Mouse (Mus musculus) fat pad, adult 2 months (tissue): Measurements from ENCODE around the gene Scrg1.
A peak's percentile ranks its signal among the peaks of the same experiment; 100 is the strongest.
"Not testable (repeated sequence)": the region's sequence is repeated elsewhere in the genome, so short reads cannot be mapped to it uniquely, and the experiment has no call there.

Experiments used
- DNase-seq: peaks from one replicate; pipeline ENCODE4 v3.0.0-alpha.2; 2011; ENCODE audit warnings: low read depth, low spot score; ENCODE audit errors: extremely low read depth

Scrg1 gene

DNA sequence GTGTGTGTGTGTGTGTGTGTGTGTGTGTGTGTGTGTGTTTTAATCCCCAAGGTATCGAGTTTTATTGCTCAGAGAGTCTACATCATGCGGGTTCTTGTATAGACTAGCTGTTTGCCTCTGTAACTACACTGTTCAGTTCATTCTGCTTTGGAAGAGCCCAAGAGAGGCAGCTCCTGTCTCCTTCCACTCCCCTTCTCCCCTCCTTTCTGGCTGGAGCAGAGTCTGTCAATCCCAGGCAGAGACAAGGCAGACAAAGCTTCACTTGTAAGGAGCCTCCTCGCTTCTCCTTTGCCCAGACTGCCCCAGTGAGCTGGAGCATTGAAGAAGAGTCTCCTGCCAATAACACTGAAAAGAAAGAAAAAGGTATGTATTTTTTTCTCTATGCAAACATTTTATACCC lies at the start of gene Scrg1:
TSS of gene Scrg1 (plus strand) at position 159 of the 400 bp plus-strand sequence.
- DNase-seq: no peak

DNA sequence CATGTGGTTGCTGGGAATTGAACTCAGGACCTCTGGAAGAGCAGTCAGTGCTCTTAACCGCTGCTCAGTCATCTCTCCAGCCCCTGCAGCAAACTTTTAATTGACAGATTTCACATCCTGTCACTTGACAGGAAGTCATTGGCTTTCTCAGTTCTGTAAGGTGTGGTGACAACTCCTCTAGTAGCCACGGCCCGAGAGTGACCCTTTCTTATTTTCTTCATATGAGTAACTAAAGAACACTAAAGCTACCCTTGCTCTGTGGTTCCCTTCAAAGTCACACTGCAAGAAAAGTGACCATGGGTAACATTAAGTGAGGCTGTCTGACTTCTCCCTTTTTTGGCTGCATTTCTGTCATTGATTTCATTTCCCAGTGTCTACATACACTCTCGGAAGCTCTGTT lies 49.4 kb upstream of the Scrg1 start:
- DNase-seq: no peak

DNA sequence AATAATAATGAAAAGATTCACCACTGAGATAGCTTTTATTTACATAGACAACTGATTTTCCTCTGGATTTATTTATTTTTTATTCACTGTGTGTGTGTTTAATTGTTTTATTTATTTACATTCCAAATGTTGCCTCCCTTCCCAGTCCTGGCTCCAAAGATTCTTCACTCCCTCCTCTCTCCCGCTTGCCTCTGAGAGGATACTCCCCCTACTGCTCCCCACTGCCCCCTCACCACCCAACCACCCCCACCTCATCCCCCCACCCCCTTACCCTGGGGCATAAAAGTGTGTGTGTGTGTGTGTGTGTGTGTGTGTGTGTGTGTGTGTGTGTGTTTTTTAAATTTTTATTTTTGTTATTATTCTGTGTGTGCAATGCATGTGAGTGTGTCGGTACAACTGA lies 46.4 kb upstream of the Scrg1 start:
- no peak for DNase-seq

DNA sequence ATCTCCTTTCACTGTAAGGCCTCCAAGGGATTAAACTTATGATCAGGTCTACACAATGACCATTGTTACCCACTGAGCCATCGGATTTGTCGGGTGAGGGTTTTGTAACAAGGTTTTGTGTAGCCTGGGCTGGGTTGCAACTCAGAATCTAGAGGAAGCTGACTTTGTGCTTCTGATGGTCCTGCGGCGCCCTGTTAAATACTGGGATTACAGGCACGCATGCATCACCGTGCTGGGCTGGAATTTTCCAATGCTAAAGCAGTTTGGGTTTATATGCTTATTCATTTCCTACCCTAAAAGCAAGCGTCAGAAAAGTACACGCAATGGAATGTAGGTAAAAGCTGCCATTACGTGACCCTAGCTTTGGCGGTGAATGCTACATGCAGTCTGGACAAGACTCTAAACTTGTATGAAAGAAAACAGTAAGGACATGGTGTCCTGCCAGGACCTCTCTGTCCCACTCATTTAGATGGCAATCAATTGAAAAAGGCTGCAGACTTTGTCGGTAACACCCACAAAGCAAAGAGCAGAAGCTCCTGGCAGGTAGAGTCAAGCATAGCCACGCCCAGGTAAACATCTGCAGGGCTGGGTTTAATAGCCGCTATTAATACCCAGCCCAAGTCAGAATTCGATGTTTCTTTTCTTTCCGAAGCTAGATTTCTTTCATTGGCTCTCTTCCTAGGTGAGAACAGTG lies 45.8 kb upstream of the Scrg1 start:
- DNase-seq: peak; percentile 75

DNA sequence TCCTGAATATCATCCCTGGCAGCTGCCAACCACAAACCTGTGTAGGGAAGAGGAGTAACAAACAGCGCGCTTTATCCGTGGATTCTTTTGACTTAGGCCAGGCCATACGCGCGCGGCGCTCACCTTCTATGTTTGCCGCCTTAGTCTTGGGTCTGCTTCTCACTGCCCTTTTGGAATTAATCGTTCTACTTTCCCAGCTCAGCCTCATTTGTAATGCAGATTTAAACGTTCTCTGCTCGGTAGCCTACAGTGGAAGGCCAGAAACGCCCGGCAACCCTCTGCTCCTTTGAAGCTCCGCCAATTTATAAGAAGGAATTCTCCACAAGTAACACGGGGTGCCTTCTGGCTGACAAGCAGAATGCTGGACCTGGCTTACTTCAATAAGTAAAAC lies 45.3 kb upstream of the Scrg1 start:
- DNase-seq: no peak

DNA sequence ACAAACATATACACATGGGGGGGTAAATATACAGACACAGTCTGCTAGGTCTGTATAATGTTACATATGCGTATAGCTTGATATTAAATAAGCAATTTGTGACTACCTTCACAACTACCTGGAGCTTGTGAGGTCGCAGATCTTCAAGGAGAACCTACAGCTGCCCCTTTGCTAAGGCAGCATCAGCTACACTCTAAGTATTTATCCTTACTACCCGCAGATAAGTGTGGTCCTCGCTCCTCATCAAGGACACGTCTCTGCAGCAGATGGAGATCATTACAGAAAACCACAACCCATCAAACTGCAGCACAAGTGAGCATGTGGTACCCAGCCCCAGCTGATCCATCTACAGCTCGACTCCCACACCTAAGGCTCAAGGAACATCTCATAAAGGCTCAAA lies 44.4 kb upstream of the Scrg1 start:
- DNase-seq: no peak

DNA sequence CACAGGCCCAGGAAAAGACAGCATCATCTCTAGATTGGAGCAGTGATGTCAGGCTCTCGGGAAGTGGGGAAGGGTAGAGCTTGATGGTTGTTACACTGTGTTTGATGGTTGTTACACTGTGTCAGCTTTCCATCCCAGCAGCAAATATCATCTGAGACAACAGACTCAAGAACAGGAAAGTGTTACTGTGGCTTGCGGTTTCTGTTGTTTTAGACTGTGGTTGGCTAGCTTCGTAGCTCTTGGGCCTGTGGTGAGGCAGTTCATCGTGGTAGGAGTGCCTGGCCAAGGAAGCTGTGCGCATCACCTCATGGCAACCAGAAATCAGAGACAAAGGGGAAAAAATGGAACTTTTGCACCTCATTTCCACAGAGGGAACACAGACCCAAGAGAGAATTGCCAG lies 38.9 kb upstream of the Scrg1 start:
- no peak for DNase-seq

DNA sequence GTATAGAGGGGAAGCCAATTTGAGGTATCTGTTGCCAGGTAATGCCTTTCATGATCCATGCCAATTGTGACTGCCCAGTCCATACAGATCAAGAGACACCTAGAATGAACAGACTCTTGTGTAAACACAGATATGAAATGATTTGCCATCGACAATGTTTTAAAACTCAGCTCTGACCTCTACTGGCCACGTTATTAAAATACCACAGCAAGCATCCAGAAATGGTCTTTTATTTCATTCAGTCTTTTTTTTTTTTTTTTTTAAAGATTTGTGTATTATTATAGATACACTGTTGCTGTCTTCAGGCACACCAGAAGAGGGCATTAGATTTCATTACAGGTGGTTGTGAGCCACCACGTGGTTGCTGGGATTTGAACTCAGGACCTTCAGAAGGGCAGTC lies 29.6 kb upstream of the Scrg1 start:
- DNase-seq: no peak

DNA sequence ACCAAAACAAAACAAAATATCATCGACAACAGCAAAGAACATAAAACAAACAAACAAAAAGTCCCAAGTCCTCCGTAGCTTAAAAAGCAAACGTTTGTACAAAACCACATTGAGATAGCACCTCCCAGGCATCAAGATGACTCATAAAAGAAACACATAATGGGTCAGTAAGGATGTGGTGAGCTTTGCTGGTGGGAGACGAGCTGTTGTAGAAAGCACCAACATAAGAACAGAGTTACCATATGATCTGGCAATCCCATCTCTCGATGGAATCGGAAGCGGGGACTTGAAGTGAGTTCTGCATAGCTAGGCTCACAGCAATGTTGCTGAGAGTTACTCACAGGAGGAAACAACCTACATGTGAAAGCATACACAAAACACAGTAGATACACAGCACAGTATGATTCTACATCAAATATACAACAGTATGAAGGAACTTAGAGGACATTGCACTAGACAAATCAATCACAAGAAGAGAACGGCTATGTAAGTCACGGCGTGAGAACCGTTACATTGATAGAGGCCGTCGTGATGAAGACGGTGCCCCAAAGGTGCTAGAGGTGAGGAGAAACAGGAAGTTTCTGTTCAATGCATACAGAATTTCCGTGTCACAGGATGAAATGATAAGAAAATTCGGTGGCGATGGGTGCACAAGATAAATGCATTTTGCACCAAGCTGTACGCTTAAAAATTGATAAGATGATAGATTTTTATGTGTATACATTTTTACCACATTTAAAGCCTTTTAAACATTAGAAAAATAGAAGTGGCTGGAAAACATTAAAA lies 27.9 kb upstream of the Scrg1 start:
- DNase-seq: no peak

DNA sequence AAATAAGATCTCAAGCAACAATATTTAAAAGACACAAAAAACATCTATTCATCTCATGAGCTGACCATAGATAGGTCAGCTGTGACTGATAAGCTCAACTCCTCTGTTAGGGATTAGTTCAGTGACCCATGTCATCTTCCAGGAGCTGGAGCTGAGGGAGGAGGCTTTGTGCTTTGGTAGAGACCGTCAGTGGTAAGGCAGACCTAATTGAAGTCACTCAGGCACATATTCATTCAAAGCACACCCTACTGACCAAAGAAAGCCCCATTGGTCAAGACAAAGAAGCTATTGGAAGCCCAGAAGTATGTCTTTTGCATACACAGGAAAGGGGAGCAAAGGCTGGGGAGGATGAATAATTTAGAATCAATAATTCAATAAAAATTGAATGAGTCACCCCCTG lies 27.2 kb upstream of the Scrg1 start:
- no peak for DNase-seq

DNA sequence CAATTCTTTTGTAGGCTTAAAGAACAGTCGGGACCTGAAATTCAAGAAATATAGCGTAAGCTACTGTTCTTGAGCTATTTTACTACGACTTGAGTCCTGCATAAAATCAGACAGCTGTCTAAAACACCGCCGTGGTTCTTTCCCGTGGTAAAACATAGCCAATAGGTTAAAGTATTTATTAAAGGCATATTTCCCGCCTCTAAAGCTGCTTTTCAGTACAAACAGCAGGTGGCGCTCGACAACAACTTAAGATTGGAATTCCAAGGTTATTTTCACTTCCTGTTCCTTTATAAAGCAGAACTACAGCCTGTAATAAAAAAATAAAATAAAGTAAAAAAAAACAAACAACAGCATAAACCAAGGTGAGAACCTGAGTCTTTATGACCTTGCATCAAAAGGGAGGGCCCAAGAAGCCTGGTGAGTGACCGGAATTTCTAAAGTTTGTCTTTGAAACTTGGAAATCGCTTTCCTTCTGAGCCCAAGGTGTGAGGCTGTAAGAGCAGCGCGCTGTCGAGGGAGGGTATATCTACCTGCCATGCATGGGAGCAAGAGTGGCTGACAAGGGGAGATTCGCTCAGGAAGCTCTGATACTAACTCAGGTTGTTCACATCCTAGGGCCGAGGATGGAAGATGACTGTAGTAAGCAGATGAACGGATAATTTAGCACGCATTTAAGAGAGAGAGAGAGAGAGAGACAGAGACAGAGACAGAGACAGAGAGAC lies 26.4 kb upstream of the Scrg1 start:
- DNase-seq: no peak

DNA sequence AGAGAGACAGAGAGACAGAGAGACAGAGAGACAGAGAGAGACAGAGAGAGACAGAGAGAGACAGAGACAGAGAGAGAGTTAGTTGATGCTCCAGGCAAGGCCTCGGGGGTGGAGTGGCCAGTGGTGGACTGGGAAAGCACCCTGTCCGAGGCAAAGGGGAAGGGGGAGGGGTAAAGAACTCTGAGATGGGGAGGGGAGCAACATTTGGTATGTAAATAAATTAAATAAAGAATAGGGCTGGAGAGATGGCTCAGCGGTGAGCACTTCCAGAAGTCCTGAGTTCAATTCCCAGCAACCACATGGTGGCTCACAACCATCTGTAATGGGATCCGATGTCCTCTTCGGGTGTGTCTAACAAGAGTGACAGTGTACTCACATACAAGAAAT lies 25.8 kb upstream of the Scrg1 start:
- DNase-seq: not testable (repeated sequence)

DNA sequence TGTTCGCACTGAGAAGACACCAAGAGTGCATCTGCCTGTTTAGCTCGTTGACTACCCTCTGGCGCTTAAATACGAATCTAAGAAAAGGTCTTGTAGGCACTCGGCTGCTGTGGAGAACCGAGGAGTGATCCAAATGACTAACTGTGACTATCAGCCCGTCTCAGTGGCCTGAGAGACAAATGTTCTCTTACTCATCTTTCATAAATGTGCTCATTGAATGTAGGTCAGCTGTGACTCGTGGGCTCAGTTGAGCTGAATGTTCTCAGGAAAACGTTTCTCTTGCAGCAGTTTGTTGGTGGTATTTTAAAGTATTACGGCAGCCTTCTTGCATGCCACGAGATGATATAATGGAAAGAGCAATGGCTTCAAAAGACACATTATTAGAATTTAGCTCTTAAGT lies 24.8 kb upstream of the Scrg1 start:
- DNase-seq: no peak

DNA sequence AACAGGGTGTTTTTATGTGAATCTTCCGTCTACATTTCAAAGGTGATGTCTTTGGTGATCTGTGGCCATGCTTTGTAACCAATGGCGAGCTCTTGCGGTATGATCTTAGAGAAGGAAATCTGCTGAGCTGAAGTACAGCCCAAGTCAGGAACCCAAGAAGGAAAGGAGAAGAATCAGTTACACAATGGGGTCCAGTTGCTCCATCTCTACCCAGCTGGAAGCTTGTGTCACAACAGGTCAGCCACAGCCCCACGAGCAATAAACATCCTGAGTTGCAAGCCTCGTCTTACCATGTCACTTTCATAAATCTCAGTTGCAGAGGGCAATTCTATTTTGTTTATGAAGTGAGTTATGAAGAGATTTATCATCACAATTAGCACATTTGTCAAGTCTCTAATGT lies 22.9 kb upstream of the Scrg1 start:
- DNase-seq: no peak

DNA sequence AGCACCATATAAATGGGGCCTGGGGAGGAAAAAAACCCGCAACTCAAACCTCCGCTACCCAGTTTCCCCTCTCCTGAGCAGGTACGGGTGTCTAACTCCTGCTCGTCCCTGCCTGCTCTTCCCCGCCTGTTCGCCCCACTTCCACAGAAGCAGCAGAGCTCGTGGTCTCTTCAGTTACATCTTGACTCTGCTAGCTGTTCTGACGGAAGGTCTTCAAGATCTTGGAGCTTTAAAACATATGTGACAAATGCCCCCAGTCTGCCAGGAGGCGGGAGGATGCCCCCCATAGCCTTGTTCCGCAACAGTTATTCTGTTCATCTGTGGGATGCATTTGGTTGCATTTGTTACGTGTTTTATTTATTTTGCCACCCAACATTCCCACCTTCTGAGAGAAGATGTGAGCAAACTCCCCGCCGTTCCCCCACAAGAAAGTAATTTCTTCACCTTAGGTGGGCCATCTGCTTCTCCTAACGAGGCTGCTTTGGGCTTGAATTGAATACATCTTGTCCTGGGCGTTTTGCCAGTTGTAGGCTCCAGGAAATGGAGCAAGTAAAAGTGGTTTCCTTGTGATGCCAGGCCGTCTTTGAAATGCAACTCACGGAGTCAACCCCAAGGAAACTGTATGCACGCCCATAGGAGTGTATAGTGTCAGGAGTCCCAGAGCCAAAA lies 19.8 kb upstream of the Scrg1 start:
- no peak for DNase-seq

DNA sequence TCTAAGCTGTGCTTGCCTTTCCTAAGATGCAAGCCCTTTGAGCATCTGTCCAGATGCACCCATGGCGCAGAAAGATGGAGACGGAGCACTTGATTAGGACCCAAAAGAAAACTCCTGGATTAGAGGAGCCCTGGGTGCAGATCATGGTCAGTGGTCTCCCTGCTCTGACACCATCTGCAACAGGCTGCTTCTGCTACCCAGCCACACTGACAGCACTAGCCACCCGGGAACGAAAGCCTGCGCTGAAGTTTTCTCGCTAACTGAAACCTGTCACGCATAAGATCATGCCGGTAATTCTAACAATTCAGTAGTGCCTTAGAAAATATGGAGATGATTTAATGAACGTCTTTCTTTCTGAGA lies 19.3 kb upstream of the Scrg1 start:
- no peak for DNase-seq

DNA sequence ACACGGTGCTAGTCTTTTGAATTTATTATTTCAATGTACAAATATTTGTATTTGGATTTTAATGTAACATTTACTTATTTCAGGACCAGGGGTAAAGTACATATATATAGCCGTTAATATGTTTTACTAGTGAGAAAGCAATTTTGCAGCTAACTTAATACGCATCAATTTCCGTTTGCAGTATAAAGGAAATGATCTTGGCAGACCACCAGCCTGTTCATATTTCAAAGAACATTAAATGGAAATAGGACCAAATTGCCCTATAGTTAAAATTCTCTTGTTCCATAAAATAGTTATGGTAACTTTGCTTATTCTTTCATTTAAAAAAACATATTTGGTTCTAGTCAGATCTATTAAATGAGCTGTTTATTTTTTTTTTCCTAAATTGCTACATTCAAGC lies 14.6 kb upstream of the Scrg1 start:
- DNase-seq: no peak

DNA sequence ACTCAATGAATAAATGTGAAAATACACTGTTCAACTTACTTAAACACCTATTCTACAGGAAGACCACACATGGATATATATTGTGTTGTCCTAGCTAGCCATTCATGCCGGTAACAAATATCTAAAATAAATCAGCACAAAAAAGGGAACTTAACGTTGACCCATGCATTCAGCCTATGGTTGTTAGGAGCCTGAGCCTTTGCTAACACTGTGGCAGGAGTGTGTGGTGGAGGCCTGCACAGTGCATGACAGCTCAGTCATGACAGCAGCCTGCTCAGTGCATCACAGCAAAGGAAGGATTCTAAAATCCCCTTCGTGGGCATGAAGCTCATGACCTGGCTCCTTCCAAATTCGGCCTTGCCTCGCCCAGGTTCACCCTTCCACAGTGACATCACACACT lies 14.2 kb upstream of the Scrg1 start:
- DNase-seq: no peak

DNA sequence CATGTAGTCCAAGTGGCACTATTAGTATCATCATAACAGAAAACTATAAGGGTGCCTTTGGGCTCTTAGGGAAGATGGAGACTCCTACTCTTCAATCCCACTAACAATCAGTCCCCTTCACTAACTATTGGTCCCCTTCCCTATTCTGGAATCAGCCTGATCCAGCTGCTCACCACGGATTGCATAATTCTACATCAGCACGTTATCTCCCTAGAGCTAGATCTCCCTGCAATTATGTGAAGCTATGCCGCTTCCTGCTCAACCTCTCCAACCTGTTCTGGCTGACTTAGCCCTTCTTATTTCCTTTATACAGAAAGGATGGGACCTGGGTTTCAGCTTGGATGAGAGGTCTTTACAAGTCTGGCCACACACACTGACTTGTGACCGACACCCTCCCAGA lies 12.4 kb upstream of the Scrg1 start:
- no peak for DNase-seq

DNA sequence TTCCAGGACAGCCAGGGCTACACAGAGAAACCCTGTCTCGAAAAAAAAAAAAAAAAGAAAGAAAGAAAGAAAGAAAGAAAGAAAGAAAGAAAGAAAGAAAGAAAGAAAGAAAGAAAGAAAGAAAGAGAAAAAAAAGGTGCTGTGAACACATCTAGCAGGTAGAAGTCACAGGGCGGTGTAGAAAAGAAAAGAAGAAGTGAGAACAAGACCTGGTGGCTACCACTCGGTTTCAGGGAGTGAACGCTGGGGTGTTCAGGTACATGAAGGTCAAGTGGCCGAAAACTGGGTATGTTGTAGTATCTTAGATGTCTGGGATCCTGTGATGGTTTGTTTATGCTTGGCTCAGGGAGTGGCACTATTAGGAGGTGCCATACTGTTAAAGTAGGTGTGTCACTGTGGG lies 9.8 kb upstream of the Scrg1 start:
- DNase-seq: not testable (repeated sequence)

DNA sequence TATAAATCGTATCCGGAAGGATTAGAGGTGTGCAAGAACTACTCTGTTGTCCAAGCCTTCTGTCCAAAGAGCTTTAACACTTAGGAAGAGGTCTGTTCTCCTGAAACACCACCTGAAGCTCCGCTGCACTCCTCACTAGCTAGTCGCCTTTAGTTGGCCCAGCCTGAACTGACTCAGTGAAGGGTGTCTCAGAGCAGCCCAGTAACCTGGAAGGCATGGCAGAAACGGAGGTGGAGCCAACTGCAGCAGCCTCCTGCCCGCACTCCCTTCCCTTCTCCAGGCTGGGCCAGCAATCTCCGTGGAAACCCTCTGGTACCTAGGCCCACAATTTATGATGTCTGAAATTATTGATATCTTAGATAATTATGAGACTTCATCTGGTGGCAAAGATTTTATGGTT lies 5.0 kb upstream of the Scrg1 start:
- no peak for DNase-seq

DNA sequence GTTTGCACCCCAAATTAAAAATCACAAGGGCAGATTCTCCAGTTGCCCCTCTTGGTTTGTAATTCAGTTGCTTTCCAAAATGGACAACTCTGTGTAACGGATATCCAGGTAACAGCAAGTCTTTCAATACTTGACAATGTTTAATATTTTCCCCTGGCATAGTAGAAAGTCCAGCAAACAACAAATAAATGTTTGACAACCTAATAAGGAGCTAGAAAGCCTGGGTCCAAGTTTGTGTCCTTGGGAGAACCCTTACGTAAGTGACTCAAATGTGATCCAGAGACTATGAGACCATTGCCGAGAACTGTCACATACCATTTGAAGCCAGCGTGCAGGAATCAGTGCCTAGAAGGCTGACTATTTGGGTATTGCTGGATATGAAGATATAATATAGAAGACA lies 3.8 kb upstream of the Scrg1 start:
- DNase-seq: no peak
